Mouse (Mus musculus): ENCODE results near the gene Cacna2d3. TPM values are rescaled to one million over a fixed set of nuclear protein-coding genes. Genes with fewer than 3 reads are reported as not detected.
A peak's percentile ranks its signal among the peaks of the same experiment; 100 is the strongest.

Gene Cacna2d3
- polyA plus RNA-seq, 1 experiment from 2014 or later, result 37.5 TPM

DNA sequence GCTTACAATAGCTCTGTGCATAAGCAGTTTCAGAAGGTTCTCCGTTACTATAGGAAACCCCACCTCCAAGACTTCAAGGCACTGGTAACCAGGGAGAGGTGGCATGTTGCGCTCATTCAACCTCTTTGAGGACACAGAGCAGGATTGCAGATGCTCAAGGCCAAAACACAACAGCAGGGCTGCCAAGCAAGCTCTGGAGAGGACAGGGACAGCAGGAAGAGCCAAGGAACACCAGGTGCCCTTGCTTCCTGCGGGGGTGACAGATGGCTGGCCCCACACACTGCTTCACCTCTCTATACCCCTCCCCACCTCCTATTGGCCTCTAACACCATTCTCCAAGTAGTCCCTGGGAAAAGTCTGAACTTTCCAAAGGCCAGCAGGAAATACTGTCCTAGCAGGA is 9.0 kb downstream of the Cacna2d3 start:
- no peak for ATAC-seq (ENCODE audit: insufficient number of reproducible peaks, low FRiP score, low TSS enrichment, low read depth)
- no peaks in the 10 kb centered on the region for H3K4me1 ChIP-seq
- peaks cover 1% of the 10 kb centered on the region; the same call in 1 of the 2 replicates for H3K27me3 ChIP-seq
- 76% methylated on average over 3 of the region's 3 CpGs for WGBS
- no peak overlapping the region for H3K4me3 ChIP-seq (replicated peaks)
- H3K4me2 ChIP-seq (replicated peaks), result no peak overlapping the region
- H3K9me3 ChIP-seq (replicated peaks), result no peaks in the 10 kb centered on the region
- H3K36me3 ChIP-seq, result no peaks in the 10 kb centered on the region
- no peak overlapping the region for H3K27ac ChIP-seq (replicated peaks)
- no peak overlapping the region for H3K9ac ChIP-seq

DNA sequence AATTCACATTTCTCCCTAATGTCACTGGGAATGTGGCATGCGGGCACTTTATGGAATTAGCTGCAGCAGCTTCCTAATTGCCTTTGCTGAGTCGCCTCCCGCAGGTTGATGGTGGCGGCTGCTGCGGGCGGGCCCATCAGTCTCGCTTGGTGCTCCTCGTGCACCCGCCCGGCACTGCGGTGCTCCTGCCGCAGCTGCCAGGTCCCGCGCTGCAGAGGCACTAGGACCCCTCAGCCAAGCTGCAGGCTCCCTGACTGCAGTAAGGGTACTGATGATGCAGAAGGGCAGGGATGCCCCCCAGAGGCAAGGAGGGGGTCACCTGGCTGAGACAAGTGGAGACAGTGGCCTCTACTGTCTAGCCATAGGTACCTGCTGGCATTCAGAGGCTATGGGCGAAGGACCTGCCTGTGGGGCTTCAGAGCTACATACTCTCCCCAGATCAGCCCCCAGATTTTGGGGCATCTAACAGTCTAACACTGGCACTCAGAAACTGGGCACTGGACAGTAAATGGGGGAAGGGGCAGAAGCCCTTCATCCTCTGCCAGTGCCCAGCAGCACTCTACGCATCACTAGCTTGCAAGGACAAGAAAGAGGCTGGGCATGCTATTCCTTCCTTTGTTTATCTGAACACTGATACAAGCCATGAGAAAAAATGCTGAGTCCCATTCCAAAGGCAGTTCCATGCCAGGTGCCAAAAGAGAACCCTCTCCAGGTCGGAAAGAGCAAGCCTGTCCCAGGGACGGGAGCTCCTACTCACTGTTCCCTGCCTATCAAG is 13.9 kb downstream of the Cacna2d3 start:
- no peak overlapping the region for H3K4me3 ChIP-seq (replicated peaks)
- no peaks in the 10 kb centered on the region for H3K36me3 ChIP-seq
- H3K4me1 ChIP-seq, result no peaks in the 10 kb centered on the region
- no peak overlapping the region for H3K27ac ChIP-seq (replicated peaks)
- ATAC-seq (ENCODE audit: insufficient number of reproducible peaks, low FRiP score, low TSS enrichment, low read depth), result no peak
- H3K9ac ChIP-seq, result no peak overlapping the region
- WGBS, result 39% methylated on average over 18 of the region's 18 CpGs
- no peak overlapping the region for H3K4me2 ChIP-seq (replicated peaks)
- no peaks in the 10 kb centered on the region for H3K9me3 ChIP-seq (replicated peaks)
- peaks cover 5% of the 10 kb centered on the region; the same call in 1 of the 2 replicates for H3K27me3 ChIP-seq

DNA sequence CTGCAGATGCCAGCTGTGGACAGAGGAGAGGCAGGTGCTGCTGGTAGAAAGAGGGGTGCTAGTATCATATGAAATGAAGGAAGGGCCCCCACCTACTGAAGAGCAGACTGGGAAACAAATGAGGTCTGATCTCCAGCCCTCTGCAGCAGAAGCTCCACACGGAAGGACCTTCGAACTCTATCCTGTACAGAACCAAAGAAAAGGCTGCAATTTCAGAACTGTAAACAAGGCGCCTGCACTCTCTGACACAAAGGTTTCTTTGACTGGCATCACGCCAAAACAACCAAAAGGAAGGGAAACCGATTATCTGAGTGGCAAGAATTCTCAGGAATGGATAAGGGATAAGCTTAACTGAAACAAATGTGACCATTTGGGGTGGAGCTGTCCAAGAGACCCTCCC is 18.9 kb downstream of the Cacna2d3 start:
- H3K4me2 ChIP-seq (replicated peaks), result no peak overlapping the region
- H3K4me3 ChIP-seq (replicated peaks), result no peak overlapping the region
- no peaks in the 10 kb centered on the region for H3K9me3 ChIP-seq (replicated peaks)
- no peaks in the 10 kb centered on the region for H3K4me1 ChIP-seq
- peaks cover 5% of the 10 kb centered on the region; the same call in 1 of the 2 replicates for H3K27me3 ChIP-seq
- no peak overlapping the region for H3K27ac ChIP-seq (replicated peaks)
- 61% methylated on average over 5 of the region's 5 CpGs for WGBS
- H3K9ac ChIP-seq, result no peak overlapping the region
- H3K36me3 ChIP-seq, result no peaks in the 10 kb centered on the region
- no peak for ATAC-seq (ENCODE audit: insufficient number of reproducible peaks, low FRiP score, low TSS enrichment, low read depth)

DNA sequence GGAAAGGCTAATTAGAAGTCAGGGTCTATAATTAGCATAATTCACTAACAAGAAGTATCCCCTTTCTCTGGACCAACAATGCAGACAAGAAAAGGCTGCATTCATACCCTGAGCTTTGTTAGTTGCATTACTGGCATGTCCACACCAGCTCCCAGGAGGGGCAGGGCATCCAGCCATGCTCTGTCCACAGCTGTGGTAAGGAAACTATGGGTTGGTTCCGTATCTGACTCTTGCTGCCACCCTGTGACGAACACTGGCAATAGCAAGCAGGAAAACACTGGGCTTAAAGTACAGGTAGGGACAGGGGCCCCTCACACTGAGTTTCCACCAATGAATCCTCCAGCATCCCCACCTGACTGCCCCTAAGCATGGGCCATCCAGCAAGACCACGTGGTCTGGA is 25.5 kb downstream of the Cacna2d3 start:
- no peak overlapping the region for H3K27ac ChIP-seq (replicated peaks)
- H3K9ac ChIP-seq, result no peak overlapping the region
- WGBS, result 4% methylated on average over 3 of the region's 3 CpGs
- no peaks in the 10 kb centered on the region for H3K9me3 ChIP-seq (replicated peaks)
- no peaks in the 10 kb centered on the region for H3K36me3 ChIP-seq
- H3K4me1 ChIP-seq, result peaks cover 9% of the 10 kb centered on the region; the same call in 1 of the 2 replicates
- H3K27me3 ChIP-seq, result no peaks in the 10 kb centered on the region
- peak; percentile 34; the same call in 1 of the 2 replicates for ATAC-seq (ENCODE audit: insufficient number of reproducible peaks, low FRiP score, low TSS enrichment, low read depth)
- no peak overlapping the region for H3K4me2 ChIP-seq (replicated peaks)
- H3K4me3 ChIP-seq (replicated peaks), result no peak overlapping the region

DNA sequence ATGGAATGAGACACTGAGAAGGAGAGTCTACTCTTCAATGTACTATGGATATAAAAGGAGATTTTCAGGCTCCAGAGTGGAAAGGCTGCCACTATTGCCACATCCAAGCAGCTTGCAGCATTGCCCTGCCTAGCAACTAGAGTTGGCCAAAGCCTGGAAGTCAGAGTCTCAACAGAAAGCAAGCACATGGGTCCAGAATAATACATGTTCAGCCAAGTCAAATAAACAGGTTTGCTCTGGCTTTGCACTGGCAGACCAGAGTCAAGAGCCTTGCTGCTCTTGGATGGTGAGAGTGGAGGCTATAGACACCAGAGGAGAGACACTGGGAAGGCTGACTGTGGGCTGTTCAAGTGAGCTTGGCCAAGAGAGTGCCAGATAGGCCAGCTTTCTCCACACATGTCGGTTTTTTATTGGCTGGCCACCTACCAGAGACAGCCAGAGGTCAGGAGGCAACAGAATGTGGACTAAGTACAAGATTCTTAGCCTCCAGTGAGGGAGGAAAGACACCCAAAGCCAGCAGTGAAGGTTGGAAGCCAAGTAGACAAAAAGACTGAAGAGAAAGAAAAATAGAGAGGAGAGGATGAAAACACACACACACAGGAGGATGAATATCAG is 49.1 kb downstream of the Cacna2d3 start:
- no peaks in the 10 kb centered on the region for H3K9me3 ChIP-seq (replicated peaks)
- H3K4me1 ChIP-seq, result 0 out of 2 replicates have a peak, but pooled peaks cover 3% of the 10 kb centered on the region
- no peaks in the 10 kb centered on the region for H3K36me3 ChIP-seq
- no peak overlapping the region for H3K9ac ChIP-seq
- no peak overlapping the region for H3K4me2 ChIP-seq (replicated peaks)
- H3K27me3 ChIP-seq, result no peaks in the 10 kb centered on the region
- WGBS, result 26% methylated on average over 1 of the region's 1 CpGs
- H3K27ac ChIP-seq (replicated peaks), result no peak overlapping the region
- H3K4me3 ChIP-seq (replicated peaks), result no peak overlapping the region
- ATAC-seq (ENCODE audit: insufficient number of reproducible peaks, low FRiP score, low TSS enrichment, low read depth), result no peak

DNA sequence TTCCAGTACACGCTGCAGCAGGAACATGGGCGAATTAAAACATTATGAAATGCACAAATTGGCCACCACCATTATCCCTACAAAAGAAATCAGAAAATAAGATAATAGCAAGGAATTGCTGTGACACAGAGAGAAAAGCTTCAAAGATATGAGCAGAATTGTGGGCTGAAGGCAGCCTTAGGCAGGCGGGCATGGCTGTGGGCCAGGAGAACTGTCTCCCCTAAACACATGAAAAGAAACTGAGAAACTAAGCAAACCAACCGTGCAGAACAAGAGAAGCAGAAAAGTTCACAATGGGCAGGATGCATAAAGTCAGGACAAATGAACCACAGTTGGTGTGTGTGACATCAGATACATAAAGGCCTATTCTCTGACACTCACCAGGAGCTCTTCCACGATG is 51.8 kb downstream of the Cacna2d3 start:
- no peaks in the 10 kb centered on the region for H3K27me3 ChIP-seq
- H3K4me3 ChIP-seq (replicated peaks), result no peak overlapping the region
- 49% methylated on average over 5 of the region's 5 CpGs for WGBS
- H3K36me3 ChIP-seq, result no peaks in the 10 kb centered on the region
- H3K4me1 ChIP-seq, result 0 out of 2 replicates have a peak, but pooled peaks cover 3% of the 10 kb centered on the region
- no peak overlapping the region for H3K9ac ChIP-seq
- no peak overlapping the region for H3K4me2 ChIP-seq (replicated peaks)
- no peaks in the 10 kb centered on the region for H3K9me3 ChIP-seq (replicated peaks)
- ATAC-seq (ENCODE audit: insufficient number of reproducible peaks, low FRiP score, low TSS enrichment, low read depth), result no peak
- H3K27ac ChIP-seq (replicated peaks), result no peak overlapping the region

DNA sequence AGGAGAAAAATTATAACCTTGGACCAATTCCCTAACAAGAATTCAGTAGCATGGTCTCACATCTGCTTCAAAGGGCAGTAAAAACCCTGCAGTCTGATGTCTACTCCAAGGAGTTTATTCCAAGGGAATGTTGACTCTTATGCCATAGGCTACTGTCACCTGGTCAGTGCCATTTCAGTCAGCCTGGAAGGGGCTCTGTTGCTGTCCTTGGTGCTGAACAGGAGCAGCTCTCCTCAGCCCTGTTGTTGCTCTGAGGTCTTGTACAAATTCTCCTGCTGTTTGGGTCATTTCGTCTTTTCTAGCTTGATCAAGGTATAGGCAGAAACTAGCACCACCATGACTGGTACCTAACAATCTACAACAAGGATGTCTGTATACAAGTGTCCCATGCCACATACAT is 64.7 kb downstream of the Cacna2d3 start:
- H3K9ac ChIP-seq, result no peak overlapping the region
- no peak overlapping the region for H3K4me2 ChIP-seq (replicated peaks)
- H3K4me1 ChIP-seq, result no peaks in the 10 kb centered on the region
- 29% methylated on average over 1 of the region's 1 CpGs for WGBS
- H3K4me3 ChIP-seq (replicated peaks), result no peak overlapping the region
- no peak for ATAC-seq (ENCODE audit: insufficient number of reproducible peaks, low FRiP score, low TSS enrichment, low read depth)
- H3K36me3 ChIP-seq, result no peaks in the 10 kb centered on the region
- H3K27me3 ChIP-seq, result no peaks in the 10 kb centered on the region
- H3K27ac ChIP-seq (replicated peaks), result no peak overlapping the region
- H3K9me3 ChIP-seq (replicated peaks), result no peaks in the 10 kb centered on the region

DNA sequence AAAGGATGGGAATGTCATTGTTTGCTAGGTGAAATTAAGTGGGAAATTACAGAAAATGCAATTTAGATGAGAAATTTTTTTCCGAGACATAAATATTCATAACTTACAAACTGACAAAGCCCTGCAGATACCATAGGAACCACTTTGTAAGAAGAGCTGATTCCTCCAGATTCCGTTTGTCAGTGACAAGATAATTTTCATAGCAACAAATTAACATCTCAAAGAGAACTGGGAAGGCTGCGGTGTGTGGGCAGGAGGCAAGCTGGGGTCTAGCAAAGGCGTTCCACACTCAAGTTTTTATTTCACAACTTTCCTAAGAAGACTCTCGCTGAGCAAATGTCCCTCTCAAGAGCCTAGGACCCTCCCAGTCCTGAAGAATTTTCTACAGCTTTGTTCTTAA is 71.1 kb downstream of the Cacna2d3 start:
- no peaks in the 10 kb centered on the region for H3K36me3 ChIP-seq
- 0 out of 2 replicates have a peak, but pooled peaks cover 3% of the 10 kb centered on the region for H3K4me1 ChIP-seq
- ATAC-seq (ENCODE audit: insufficient number of reproducible peaks, low FRiP score, low TSS enrichment, low read depth), result no peak
- no peaks in the 10 kb centered on the region for H3K9me3 ChIP-seq (replicated peaks)
- 69% methylated on average over 5 of the region's 5 CpGs for WGBS
- H3K9ac ChIP-seq, result no peak overlapping the region
- H3K4me2 ChIP-seq (replicated peaks), result no peak overlapping the region
- no peak overlapping the region for H3K4me3 ChIP-seq (replicated peaks)
- H3K27me3 ChIP-seq, result no peaks in the 10 kb centered on the region
- H3K27ac ChIP-seq (replicated peaks), result no peak overlapping the region

DNA sequence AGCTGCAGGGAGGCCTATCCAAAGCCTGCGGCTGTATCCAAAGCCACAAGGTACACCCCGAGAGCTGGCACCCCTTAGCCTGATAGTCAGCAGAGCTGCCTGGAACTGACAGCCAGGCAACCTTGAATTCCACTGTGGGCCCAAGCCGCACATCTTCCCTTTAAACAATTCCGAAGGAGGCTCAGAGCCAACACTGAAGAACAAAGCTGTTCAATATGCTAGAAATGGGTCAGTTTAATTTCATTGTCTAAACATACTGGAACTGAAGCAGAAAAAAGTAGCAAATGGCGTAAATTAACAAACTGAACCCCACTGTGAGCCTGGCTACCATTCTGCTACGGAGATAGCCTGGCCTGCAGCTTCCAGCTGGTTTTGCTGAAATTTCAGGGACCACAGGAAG is 72.9 kb downstream of the Cacna2d3 start:
- ATAC-seq (ENCODE audit: insufficient number of reproducible peaks, low FRiP score, low TSS enrichment, low read depth), result no peak
- H3K9ac ChIP-seq, result no peak overlapping the region

DNA sequence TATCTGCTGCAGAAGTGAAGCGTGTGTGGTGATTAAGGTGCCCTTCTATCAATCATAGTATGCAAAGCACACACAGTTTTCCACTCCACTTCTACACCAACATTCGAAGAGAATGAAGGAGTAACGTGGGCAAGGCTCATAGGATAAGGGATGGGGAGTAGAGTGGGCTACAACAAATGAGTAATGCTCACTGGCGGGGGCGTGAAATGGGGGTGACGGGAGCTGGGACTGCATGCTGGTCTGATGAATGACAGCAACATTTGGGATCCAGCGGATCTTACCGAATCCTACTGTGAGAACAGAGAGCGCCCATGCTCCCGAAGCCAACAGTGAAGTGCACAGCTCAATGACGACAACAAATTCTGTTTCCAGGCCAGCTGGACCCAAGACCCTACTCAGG is 76.2 kb downstream of the Cacna2d3 start:
- Histone ChIP-seq H3K9ac (no peak overlapping the region), H3K4me1 (0 out of 2 replicates have a peak, but pooled peaks cover 3% of the 10 kb centered on the region), H3K27me3 (no peaks in the 10 kb centered on the region), H3K4me2 (replicated peaks) (no peak overlapping the region), H3K36me3 (no peaks in the 10 kb centered on the region), H3K4me3 (replicated peaks) (no peak overlapping the region), H3K27ac (replicated peaks) (no peak overlapping the region), H3K9me3 (replicated peaks) (no peaks in the 10 kb centered on the region)
- no peak for ATAC-seq (ENCODE audit: insufficient number of reproducible peaks, low FRiP score, low TSS enrichment, low read depth)
- WGBS, result 79% methylated on average over 11 of the region's 11 CpGs

More for the DNA sequence above, 72.9 kb downstream of the Cacna2d3 start:
- WGBS, result 65% methylated on average over 6 of the region's 6 CpGs
- 0 out of 2 replicates have a peak, but pooled peaks cover 3% of the 10 kb centered on the region for H3K4me1 ChIP-seq
- H3K27ac ChIP-seq (replicated peaks), result no peak overlapping the region
- no peaks in the 10 kb centered on the region for H3K27me3 ChIP-seq
- H3K4me3 ChIP-seq (replicated peaks), result no peak overlapping the region
- no peaks in the 10 kb centered on the region for H3K9me3 ChIP-seq (replicated peaks)
- H3K4me2 ChIP-seq (replicated peaks), result no peak overlapping the region
- H3K36me3 ChIP-seq, result no peaks in the 10 kb centered on the region

DNA sequence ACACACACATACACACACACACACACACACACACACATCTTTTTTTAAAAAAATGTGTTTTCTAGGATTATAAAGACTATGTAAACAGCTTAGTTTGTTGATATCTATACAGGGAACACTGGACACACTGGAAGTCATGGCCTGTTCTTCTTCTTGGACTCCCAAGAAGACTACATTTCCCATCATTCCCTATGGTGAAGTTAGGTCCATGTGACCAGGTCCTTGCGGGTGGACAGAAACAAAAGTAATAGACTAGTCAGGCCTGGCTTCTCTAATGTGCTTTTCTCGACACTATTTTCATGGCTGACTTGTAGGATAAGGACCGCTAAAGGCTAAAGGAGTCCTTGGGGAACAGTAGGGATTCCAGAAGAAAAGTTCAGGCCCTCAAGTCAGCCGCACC is 78.4 kb downstream of the Cacna2d3 start:
- Histone ChIP-seq H3K4me3 (replicated peaks) (no peak overlapping the region), H3K9ac (no peak overlapping the region), H3K4me1 (no peaks in the 10 kb centered on the region), H3K9me3 (replicated peaks) (no peaks in the 10 kb centered on the region), H3K27ac (replicated peaks) (no peak overlapping the region), H3K36me3 (no peaks in the 10 kb centered on the region), H3K27me3 (no peaks in the 10 kb centered on the region), H3K4me2 (replicated peaks) (no peak overlapping the region)
- 76% methylated on average over 4 of the region's 4 CpGs for WGBS
- no peak for ATAC-seq (ENCODE audit: insufficient number of reproducible peaks, low FRiP score, low TSS enrichment, low read depth)

All from embryonic facial prominence, embryonic 15.5 days (tissue).